Mouse (Mus musculus): ENCODE measurements around the gene Acr. TPM values are rescaled to one million over a fixed set of nuclear protein-coding genes. Genes with fewer than 3 reads are reported as not detected.

Gene Acr
- total and polyA plus RNA-seq, 3 experiments: not detected

DNA sequence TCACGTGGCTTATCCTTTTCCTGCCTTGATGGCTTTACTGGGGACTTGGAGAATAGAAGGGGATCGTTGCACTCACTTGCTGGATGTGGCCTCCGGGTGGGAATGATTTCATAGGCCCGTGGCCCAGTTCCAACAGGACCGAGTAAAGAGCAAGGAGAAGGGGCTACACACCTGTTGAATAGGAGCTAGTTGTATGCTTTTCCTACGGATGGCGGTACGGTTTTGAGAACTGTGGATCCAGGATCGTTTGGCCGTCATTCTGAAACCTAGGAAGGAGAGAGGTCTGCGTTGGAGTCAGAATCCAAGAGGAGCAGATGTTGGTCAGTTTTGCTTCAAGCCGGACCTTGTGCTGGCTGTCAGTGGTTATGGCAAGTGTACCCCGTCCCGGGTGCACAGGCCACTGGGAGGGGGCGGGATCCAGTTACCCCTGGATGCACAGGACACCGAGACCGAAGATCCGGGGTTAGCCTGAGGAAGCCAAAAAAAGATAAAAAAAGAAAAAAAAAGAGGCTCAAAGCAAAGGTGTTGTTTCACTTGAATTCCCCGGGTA, 41.3 kb upstream of the Acr start:
- no peak for TF ChIP-seq RCOR1 (conservative IDR thresholded peaks at IDR 0.05; ENCODE audit: low read depth, low read length)
- TF ChIP-seq SMC3 (IDR thresholded peaks at IDR 0.05; ENCODE audit: low read depth, low read length): no peak

DNA sequence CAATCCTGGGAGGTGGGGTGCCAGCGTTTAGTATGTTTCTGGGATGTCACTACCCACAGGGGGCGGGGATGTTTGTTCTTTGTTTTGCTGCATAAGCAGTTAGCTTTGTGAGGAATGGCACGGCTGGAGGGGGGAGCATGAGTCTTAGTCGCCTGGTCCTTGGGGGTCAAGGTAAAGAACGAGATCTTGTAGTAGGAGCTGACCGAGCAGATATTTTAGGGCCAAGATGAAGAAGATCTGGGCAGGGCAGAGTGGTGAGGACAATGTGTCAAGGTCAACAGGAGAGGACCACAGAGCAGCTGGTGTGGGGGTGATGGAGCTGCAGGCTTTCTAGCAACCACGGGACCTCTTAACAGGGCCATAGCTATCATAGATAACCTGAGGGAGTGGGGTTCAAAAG, 40.7 kb upstream of the Acr start:
- TF ChIP-seq POLR2AphosphoS2 (IDR thresholded peaks at IDR 0.05; ENCODE audit: low read depth, low read length): no peak
- no peak for TF ChIP-seq USF1 (IDR thresholded peaks at IDR 0.05; ENCODE audit: low read depth, low read length)
- no peak for TF ChIP-seq JUND (conservative IDR thresholded peaks at IDR 0.05; ENCODE audit: low read depth, low read length)
- no peak for TF ChIP-seq E2F4 (IDR thresholded peaks at IDR 0.05; ENCODE audit: insufficient replicate concordance, low read depth, low read length)
- no peak for TF ChIP-seq HCFC1 (IDR thresholded peaks at IDR 0.05; ENCODE audit: low read depth, low read length)
- no peak for TF ChIP-seq JUN (IDR thresholded peaks at IDR 0.05; ENCODE audit: insufficient read depth, low read depth, low read length)
- TF ChIP-seq TBP (conservative IDR thresholded peaks at IDR 0.05; ENCODE audit: low read depth, low read length): no peak
- TF ChIP-seq MXI1 (IDR thresholded peaks at IDR 0.05; ENCODE audit: low read depth, low read length): no peak
- no peak for TF ChIP-seq BHLHE40 (IDR thresholded peaks at IDR 0.05; ENCODE audit: low read depth, low read length)
- TF ChIP-seq SMC3 (IDR thresholded peaks at IDR 0.05; ENCODE audit: low read depth, low read length): no peak
- Histone ChIP-seq H3K4me3 (replicated peaks in 1 of 3; ENCODE audit: low read depth in 2 of 3, low read length in 2 of 3, poor library complexity in 1 of 3) (no peak overlapping the region), H3K36me3 (replicated peaks in 1 of 2; ENCODE audit: control insufficient read depth in 1 of 2, insufficient read depth in 1 of 2, low read length in 1 of 2) (no peaks in the 10 kb centered on the region), H3K4me1 (ENCODE audit: control insufficient read depth in 1 of 2, insufficient read depth in 2 of 2) (no peaks in the 10 kb centered on the region; a peak in 1 of 4 replicates), H3K27me3 (replicated peaks) (peaks cover 35% of the 10 kb centered on the region), H3K9ac (ENCODE audit: insufficient read depth, low read depth) (no peak overlapping the region), H3K4me2 (ENCODE audit: insufficient read depth, low read depth, poor library complexity, severe bottlenecking) (no peak overlapping the region), H3K27ac (ENCODE audit: insufficient read depth, low read depth) (no peak overlapping the region), H3K9me3 (replicated peaks; ENCODE audit: low read length) (peaks cover 3% of the 10 kb centered on the region), H3K79me2 (replicated peaks; ENCODE audit: control insufficient read depth, extremely low read depth, insufficient read depth, poor library complexity, severe bottlenecking) (no peaks in the 10 kb centered on the region)
- in situ Hi-C loops (cut with MboI; ENCODE audit: low pct_ligation_motif_present, low pct_unique_long_range_greater_than_20kb, low sequenced_read_pairs): no loop called here
- no peak for DNase-seq (ENCODE audit: extremely low read depth)
- dilution Hi-C loops (cut with MboI; ENCODE audit: extremely low pct_ligation_motif_present, extremely low pct_unique_long_range_greater_than_20kb, low sequenced_read_pairs): no loop called here

More for the DNA sequence above, 41.3 kb upstream of the Acr start:
- Histone ChIP-seq H3K4me2 (ENCODE audit: insufficient read depth, low read depth, poor library complexity, severe bottlenecking) (no peak overlapping the region), H3K4me1 (ENCODE audit: control insufficient read depth in 1 of 2, insufficient read depth in 2 of 2) (no peaks in the 10 kb centered on the region; a peak in 1 of 4 replicates), H3K4me3 (replicated peaks in 1 of 3; ENCODE audit: low read depth in 2 of 3, low read length in 2 of 3, poor library complexity in 1 of 3) (no peak overlapping the region), H3K79me2 (replicated peaks; ENCODE audit: control insufficient read depth, extremely low read depth, insufficient read depth, poor library complexity, severe bottlenecking) (no peaks in the 10 kb centered on the region), H3K9ac (ENCODE audit: insufficient read depth, low read depth) (no peak overlapping the region), H3K36me3 (replicated peaks in 1 of 2; ENCODE audit: control insufficient read depth in 1 of 2, insufficient read depth in 1 of 2, low read length in 1 of 2) (no peaks in the 10 kb centered on the region), H3K27ac (ENCODE audit: insufficient read depth, low read depth) (no peak overlapping the region), H3K27me3 (replicated peaks) (peaks cover 31% of the 10 kb centered on the region), H3K9me3 (replicated peaks; ENCODE audit: low read length) (peaks cover 3% of the 10 kb centered on the region)
- in situ Hi-C loops (cut with MboI; ENCODE audit: low pct_ligation_motif_present, low pct_unique_long_range_greater_than_20kb, low sequenced_read_pairs): no loop called here
- dilution Hi-C loops (cut with MboI; ENCODE audit: extremely low pct_ligation_motif_present, extremely low pct_unique_long_range_greater_than_20kb, low sequenced_read_pairs): no loop called here
- DNase-seq (ENCODE audit: extremely low read depth): no peak

DNA sequence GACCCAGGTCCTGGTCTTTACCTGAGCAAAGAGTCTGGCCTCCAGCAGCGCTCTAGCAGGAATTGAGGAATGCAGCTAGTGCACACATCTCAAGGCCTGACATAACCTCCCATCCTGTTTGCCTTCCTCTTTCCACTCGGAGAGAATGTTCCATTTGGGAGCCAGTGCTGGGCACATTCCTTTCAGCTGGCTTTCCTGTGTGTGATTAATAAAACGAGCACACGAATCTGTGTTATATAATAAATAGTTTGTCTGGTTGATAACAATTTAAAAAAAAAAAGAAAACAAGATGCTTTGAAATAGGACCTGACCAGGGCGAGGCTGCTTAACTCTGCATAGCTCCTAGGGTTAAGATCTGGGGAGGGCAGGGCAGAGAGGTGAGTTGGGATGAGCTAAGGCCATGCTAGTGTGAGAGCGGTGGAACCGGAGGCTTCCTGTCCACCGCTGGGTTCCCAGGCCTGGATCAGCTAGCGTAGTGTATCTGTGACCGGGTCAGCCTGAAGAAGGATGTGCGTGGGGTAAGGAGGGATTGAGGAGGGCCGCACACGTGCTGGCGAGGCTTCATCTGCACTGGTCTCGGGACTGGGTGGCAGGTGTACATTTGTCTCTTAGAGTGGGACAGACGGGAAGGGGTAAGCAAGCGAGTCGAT, 39.8 kb upstream of the Acr start:
- Histone ChIP-seq H3K9ac (ENCODE audit: insufficient read depth, low read depth) (no peak overlapping the region), H3K79me2 (replicated peaks; ENCODE audit: control insufficient read depth, extremely low read depth, insufficient read depth, poor library complexity, severe bottlenecking) (no peaks in the 10 kb centered on the region), H3K36me3 (replicated peaks in 1 of 2; ENCODE audit: control insufficient read depth in 1 of 2, insufficient read depth in 1 of 2, low read length in 1 of 2) (no peaks in the 10 kb centered on the region), H3K4me3 (replicated peaks in 1 of 3; ENCODE audit: low read depth in 2 of 3, low read length in 2 of 3, poor library complexity in 1 of 3) (no peak overlapping the region), H3K4me1 (ENCODE audit: control insufficient read depth in 1 of 2, insufficient read depth in 2 of 2) (no peaks in the 10 kb centered on the region; a peak in 1 of 4 replicates), H3K4me2 (ENCODE audit: insufficient read depth, low read depth, poor library complexity, severe bottlenecking) (no peak overlapping the region), H3K27ac (ENCODE audit: insufficient read depth, low read depth) (no peak overlapping the region), H3K9me3 (replicated peaks; ENCODE audit: low read length) (peaks cover under 1% of the 10 kb centered on the region), H3K27me3 (replicated peaks) (peaks cover 40% of the 10 kb centered on the region)
- no peak for DNase-seq (ENCODE audit: extremely low read depth)
- in situ Hi-C loops (cut with MboI; ENCODE audit: low pct_ligation_motif_present, low pct_unique_long_range_greater_than_20kb, low sequenced_read_pairs): no loop called here
- no peak for TF ChIP-seq IRF4 (IDR thresholded peaks at IDR 0.05; ENCODE audit: low read depth, low read length)
- TF ChIP-seq PAX5 (IDR thresholded peaks at IDR 0.05; ENCODE audit: low read length): no peak
- no peak for TF ChIP-seq POLR2AphosphoS2 (IDR thresholded peaks at IDR 0.05; ENCODE audit: low read depth, low read length)
- no peak for TF ChIP-seq USF1 (IDR thresholded peaks at IDR 0.05; ENCODE audit: low read depth, low read length)
- TF ChIP-seq MAX (IDR thresholded peaks at IDR 0.05; ENCODE audit: low read length): no peak
- no peak for TF ChIP-seq UBTF (IDR thresholded peaks at IDR 0.05; ENCODE audit: low read depth, low read length)
- TF ChIP-seq RCOR1 (conservative IDR thresholded peaks at IDR 0.05; ENCODE audit: low read depth, low read length): no peak
- TF ChIP-seq SMC3 (IDR thresholded peaks at IDR 0.05; ENCODE audit: low read depth, low read length): no peak
- TF ChIP-seq ELF1 (IDR thresholded peaks at IDR 0.05; ENCODE audit: low read depth, low read length): no peak
- TF ChIP-seq KAT2A (IDR thresholded peaks at IDR 0.05; ENCODE audit: insufficient replicate concordance, low read length): no peak
- TF ChIP-seq E2F4 (IDR thresholded peaks at IDR 0.05; ENCODE audit: insufficient replicate concordance, low read depth, low read length): no peak
- no peak for TF ChIP-seq NELFE (IDR thresholded peaks at IDR 0.05; ENCODE audit: low read depth, low read length)
- no peak for TF ChIP-seq JUN (IDR thresholded peaks at IDR 0.05; ENCODE audit: insufficient read depth, low read depth, low read length)
- TF ChIP-seq CHD2 (IDR thresholded peaks at IDR 0.05; ENCODE audit: low read length): no peak
- TF ChIP-seq ZNF384 (IDR thresholded peaks at IDR 0.05; ENCODE audit: low read depth, low read length): no peak
- dilution Hi-C loops (cut with MboI; ENCODE audit: extremely low pct_ligation_motif_present, extremely low pct_unique_long_range_greater_than_20kb, low sequenced_read_pairs): no loop called here
